ENCODE assay signal across 22 mouse cellular contexts in the genomic region with DNA sequence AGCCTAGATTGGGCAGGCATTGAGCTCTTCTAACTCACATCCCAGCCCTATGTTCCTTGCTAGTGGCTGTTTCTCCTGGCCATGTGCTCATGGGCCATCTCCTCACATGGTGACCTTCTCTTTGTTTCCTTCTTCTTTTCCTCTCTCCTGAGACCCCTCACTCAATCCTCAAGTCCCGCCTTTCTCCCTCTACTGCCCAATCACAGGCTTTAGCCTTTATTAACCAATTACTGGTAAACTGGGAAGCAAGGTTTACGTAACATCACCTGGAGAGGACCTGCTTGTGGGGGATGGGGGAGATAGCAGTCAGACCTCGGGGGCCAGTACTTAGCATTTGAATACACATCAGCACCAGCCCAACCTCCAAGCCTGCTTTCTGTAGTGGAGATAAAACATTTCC. TPM values are rescaled to one million over a fixed set of nuclear protein-coding genes. Genes with fewer than 3 reads are reported as not detected.
A peak's percentile ranks its signal among the peaks of the same experiment; 100 is the strongest.
DNase-seq lines count a peak whose midpoint lies in the region; ATAC-seq and TF ChIP-seq lines count a peak whose summit lies in the region.
"Had no signal": no experiment of that assay in that cellular context is flagged by ENCODE, and none has a peak within 500 bp of the region (broad histone marks: within the 10 kb centered on the region; RNA-seq: fewer than 3 reads in every experiment).

No protein-coding gene starts in this region.

- H3K4me3 ChIP-seq in hindbrain, embryonic 15.5 days = no peak overlapping the region
- H3K4me3 ChIP-seq in hindbrain, embryonic 12.5 days = no peak overlapping the region
- H3K4me3 ChIP-seq in hindbrain, embryonic 16.5 days (ENCODE audit: low read length) = no peak overlapping the region
- no peak overlapping the region for H3K4me3 ChIP-seq in neural tube, embryonic 15.5 days (replicated peaks)
- H3K4me3 ChIP-seq in left cerebral cortex, adult 2 months = no peak overlapping the region
- H3K4me3 ChIP-seq: embryonic facial prominence, embryonic 13.5 days; erythroblast, embryonic 14.5 days; forebrain, embryonic 13.5 days; heart, embryonic 10.5 days; limb, embryonic 10.5 days had no signal

- TF ChIP-seq CTCF in left cerebral cortex, adult 2 months (IDR thresholded peaks at IDR 0.05) = no peak

- 27% methylated on average over 3 of the region's 3 CpGs for WGBS in hindbrain, embryonic 15.5 days
- 29% methylated on average over 3 of the region's 3 CpGs for WGBS in hindbrain, embryonic 12.5 days
- 29% methylated on average over 3 of the region's 3 CpGs for WGBS in hindbrain, embryonic 16.5 days
- 30% methylated on average over 3 of the region's 3 CpGs for WGBS in neural tube, embryonic 15.5 days

- H3K27me3 ChIP-seq in hindbrain, embryonic 15.5 days = no peaks in the 10 kb centered on the region
- H3K27me3 ChIP-seq in hindbrain, embryonic 12.5 days = no peaks in the 10 kb centered on the region
- no peaks in the 10 kb centered on the region for H3K27me3 ChIP-seq in hindbrain, embryonic 16.5 days (replicated peaks; ENCODE audit: control insufficient read depth, insufficient read depth, low read length)
- H3K27me3 ChIP-seq in neural tube, embryonic 15.5 days (replicated peaks) = no peaks in the 10 kb centered on the region
- H3K27me3 ChIP-seq: embryonic facial prominence, embryonic 13.5 days; forebrain, embryonic 13.5 days had no signal

- intact Hi-C loops in left cerebral cortex, adult 2 months (cut with DNase I) = no loop called here

- H3K27ac ChIP-seq in hindbrain, embryonic 15.5 days (replicated peaks) = peak overlapping the region; percentile 64
- H3K27ac ChIP-seq in hindbrain, embryonic 12.5 days = no peak overlapping the region
- H3K27ac ChIP-seq in hindbrain, embryonic 16.5 days (ENCODE audit: low read depth, low read length) = no peak overlapping the region
- peak overlapping the region; percentile 18; the same call in 1 of the 2 replicates for H3K27ac ChIP-seq in neural tube, embryonic 15.5 days (replicated peaks)
- no peak overlapping the region for H3K27ac ChIP-seq in left cerebral cortex, adult 2 months
- H3K27ac ChIP-seq: embryonic facial prominence, embryonic 13.5 days; forebrain, embryonic 13.5 days; heart, embryonic 10.5 days; limb, embryonic 10.5 days had no signal

- H3K9ac ChIP-seq in hindbrain, embryonic 15.5 days = no peak overlapping the region
- no peak overlapping the region for H3K9ac ChIP-seq in hindbrain, embryonic 12.5 days
- no peak overlapping the region for H3K9ac ChIP-seq in hindbrain, embryonic 16.5 days (ENCODE audit: low read depth, low read length)
- H3K9ac ChIP-seq in neural tube, embryonic 15.5 days (replicated peaks) = no peak overlapping the region
- H3K9ac ChIP-seq: forebrain, embryonic 13.5 days had no signal

- no peaks in the 10 kb centered on the region for H3K9me3 ChIP-seq in hindbrain, embryonic 15.5 days
- H3K9me3 ChIP-seq in hindbrain, embryonic 12.5 days (replicated peaks) = no peaks in the 10 kb centered on the region
- H3K9me3 ChIP-seq in hindbrain, embryonic 16.5 days (ENCODE audit: control insufficient read depth, low read length) = no peaks in the 10 kb centered on the region
- no peaks in the 10 kb centered on the region for H3K9me3 ChIP-seq in neural tube, embryonic 15.5 days (replicated peaks)
- H3K9me3 ChIP-seq: forebrain, embryonic 13.5 days; heart, embryonic 10.5 days; limb, embryonic 10.5 days had no signal

- no peaks in the 10 kb centered on the region for H3K36me3 ChIP-seq in hindbrain, embryonic 15.5 days
- no peaks in the 10 kb centered on the region for H3K36me3 ChIP-seq in hindbrain, embryonic 12.5 days
- no peaks in the 10 kb centered on the region for H3K36me3 ChIP-seq in hindbrain, embryonic 16.5 days (ENCODE audit: control insufficient read depth, insufficient read depth, low read length)
- no peaks in the 10 kb centered on the region for H3K36me3 ChIP-seq in neural tube, embryonic 15.5 days
- H3K36me3 ChIP-seq: embryonic facial prominence, embryonic 13.5 days; heart, embryonic 10.5 days; limb, embryonic 10.5 days had no signal

- peak; percentile 69 for ATAC-seq in hindbrain, embryonic 15.5 days (ENCODE audit: low FRiP score, low read depth)
- ATAC-seq in hindbrain, embryonic 12.5 days (ENCODE audit: low FRiP score) = no peak
- ATAC-seq in hindbrain, embryonic 16.5 days = peak; percentile 77
- ATAC-seq in neural tube, embryonic 15.5 days (ENCODE audit: low FRiP score) = peak; percentile 79
- ATAC-seq: CD4-positive, CD25-positive, alpha-beta regulatory T cell, adult 4 months; forebrain, embryonic 13.5 days; intestine, embryonic 16.5 days had no signal

- DNase-seq in ES-CJ7 (ENCODE audit: low read depth, low spot score) = peak; percentile 96
- DNase-seq in thymus, postnatal 0 days (ENCODE audit: low spot score) = no peak
- DNase-seq in left cerebral cortex, adult 2 months (ENCODE audit: extremely low spot score in 1 of 2, low spot score in 2 of 2) = no peak
- DNase-seq: cerebellum, adult 18-20 months; cerebellum, postnatal 25 days; gastrocnemius, postnatal 10 days; kidney, adult 9 months; kidney, postnatal 14 days; lung, postnatal 4 days; thymus, adult 18-20 months; thymus, postnatal 4 days had no signal

- H3K4me1 ChIP-seq in hindbrain, embryonic 15.5 days (replicated peaks) = peaks cover 10% of the 10 kb centered on the region
- H3K4me1 ChIP-seq in hindbrain, embryonic 12.5 days = peaks cover 6% of the 10 kb centered on the region; the same call in 1 of the 2 replicates
- H3K4me1 ChIP-seq in hindbrain, embryonic 16.5 days (ENCODE audit: control insufficient read depth, insufficient read depth, low read depth, low read length) = no peaks in the 10 kb centered on the region
- H3K4me1 ChIP-seq in neural tube, embryonic 15.5 days = peaks cover 7% of the 10 kb centered on the region
- H3K4me1 ChIP-seq: embryonic facial prominence, embryonic 13.5 days; forebrain, embryonic 13.5 days; heart, embryonic 10.5 days had no signal

- no peak overlapping the region for H3K4me2 ChIP-seq in hindbrain, embryonic 15.5 days
- H3K4me2 ChIP-seq in hindbrain, embryonic 12.5 days (replicated peaks) = no peak overlapping the region
- 0 out of 2 replicates have a peak overlapping the region, but pooled peaks have one; percentile 10 for H3K4me2 ChIP-seq in hindbrain, embryonic 16.5 days (ENCODE audit: low read length)
- H3K4me2 ChIP-seq in neural tube, embryonic 15.5 days = no peak overlapping the region
- H3K4me2 ChIP-seq: embryonic facial prominence, embryonic 13.5 days; forebrain, embryonic 13.5 days had no signal

RNA-seq across cellular contexts. Expression of gene 1700021F05Rik, which starts 10.6 kb away (rescaled TPM):
- 60.3 and 68.1 TPM in 2 replicates for polyA plus RNA-seq in hindbrain, embryonic 15.5 days (2015; fragmentation: Nextera tagmentation; extraction: Ambion mirVana)
- polyA plus RNA-seq in hindbrain, embryonic 12.5 days (2016; fragmentation: Nextera tagmentation; extraction: Ambion mirVana) = 53.7 and 65.4 TPM in 2 replicates
- polyA plus RNA-seq in hindbrain, embryonic 16.5 days (2015; fragmentation: Nextera tagmentation; extraction: Ambion mirVana) = 64.8 and 74.9 TPM in 2 replicates
- 69.5 and 72.1 TPM in 2 replicates for polyA plus RNA-seq in neural tube, embryonic 15.5 days (2015; fragmentation: Nextera tagmentation; extraction: Ambion mirVana)
- polyA plus RNA-seq in thymus, postnatal 0 days (2015; fragmentation: Nextera tagmentation; extraction: Ambion mirVana) = 48.4 and 54.3 TPM in 2 replicates
- 10 to 100 TPM; 43.4 to 50.4 TPM for total RNA-seq in left cerebral cortex, adult 2 months (2021)

RNA-seq across cellular contexts. Expression of gene Cd24a, which starts 26.7 kb away (rescaled TPM):
- 685 and 698 TPM in 2 replicates for polyA plus RNA-seq in hindbrain, embryonic 15.5 days (2015; fragmentation: Nextera tagmentation; extraction: Ambion mirVana)
- polyA plus RNA-seq in hindbrain, embryonic 12.5 days (2016; fragmentation: Nextera tagmentation; extraction: Ambion mirVana) = 727 and 798 TPM in 2 replicates
- 546 and 598 TPM in 2 replicates for polyA plus RNA-seq in hindbrain, embryonic 16.5 days (2015; fragmentation: Nextera tagmentation; extraction: Ambion mirVana)
- polyA plus RNA-seq in neural tube, embryonic 15.5 days (2015; fragmentation: Nextera tagmentation; extraction: Ambion mirVana) = 638 and 740 TPM in 2 replicates
- polyA plus RNA-seq in thymus, postnatal 0 days (2015; fragmentation: Nextera tagmentation; extraction: Ambion mirVana) = 169 and 194 TPM in 2 replicates
- total RNA-seq in left cerebral cortex, adult 2 months (2021) = 1 to 10 TPM; 6.4 to 9.2 TPM

RNA-seq across cellular contexts. Expression of gene Gm9803, which starts 27.5 kb away (rescaled TPM):
- 22.0 and 26.2 TPM in 2 replicates for polyA plus RNA-seq in hindbrain, embryonic 15.5 days (2015; fragmentation: Nextera tagmentation; extraction: Ambion mirVana)
- polyA plus RNA-seq in hindbrain, embryonic 12.5 days (2016; fragmentation: Nextera tagmentation; extraction: Ambion mirVana) = 10.1 and 22.2 TPM in 2 replicates
- 15.2 and 49.0 TPM in 2 replicates for polyA plus RNA-seq in hindbrain, embryonic 16.5 days (2015; fragmentation: Nextera tagmentation; extraction: Ambion mirVana)
- polyA plus RNA-seq in neural tube, embryonic 15.5 days (2015; fragmentation: Nextera tagmentation; extraction: Ambion mirVana) = 17.6 and 25.6 TPM in 2 replicates
- polyA plus RNA-seq in thymus, postnatal 0 days (2015; fragmentation: Nextera tagmentation; extraction: Ambion mirVana) = 30.6 and 33.2 TPM in 2 replicates
- 1 to 10 TPM in 1 of 2 experiments, not detected in 1; 7.5 TPM for total RNA-seq in left cerebral cortex, adult 2 months (2021)

Comparison
In these comparisons a context has a peak if more than half of its experiments do, and no peak if none do; other contexts are left out.
1. H3K27ac ChIP-seq: peak in hindbrain, embryonic 15.5 days (single experiment) and neural tube, embryonic 15.5 days (single experiment); none in hindbrain, embryonic 12.5 days (single experiment), hindbrain, embryonic 16.5 days (single experiment) and left cerebral cortex, adult 2 months (single experiment).